Mouse (Mus musculus) neural tube, embryonic 15.5 days (tissue): ENCODE measurements around the gene Catip. TPM values are rescaled to one million over a fixed set of nuclear protein-coding genes. Genes with fewer than 3 reads are reported as not detected.
"Not testable (repeated sequence)": the region's sequence is repeated elsewhere in the genome, so short reads cannot be mapped to it uniquely, and the experiment has no call there.

ENCODE experiments used
- ATAC-seq: fragments of 200-750 bp; cut with Nextera tagmentation; 2 replicates; pipeline ENCODE4 v1.8.0; 2017; ENCODE audit warnings: mild to moderate bottlenecking, moderate TSS enrichment, moderate library complexity; ENCODE audit not compliant: low FRiP score
- H3K27ac ChIP-seq: fragments of 300-500 bp; sonication (generic); replicated peaks from 2 replicates; pipeline ENCODE4 v1.5.1; 2015; ENCODE audit warnings: mild to moderate bottlenecking, inconsistent platforms
- H3K27me3 ChIP-seq: fragments of 300-500 bp; sonication (generic); replicated peaks from 2 replicates; pipeline ENCODE4 v1.6.1; 2015; ENCODE audit warnings: inconsistent platforms
- H3K36me3 ChIP-seq: fragments of 300-500 bp; sonication (generic); 2 replicates; pipeline ENCODE4 v1.6.1; 2015; ENCODE audit warnings: inconsistent platforms
- H3K4me1 ChIP-seq: fragments of 300-500 bp; sonication (generic); 2 replicates; pipeline ENCODE4 v1.6.1; 2015; ENCODE audit warnings: inconsistent platforms
- H3K4me2 ChIP-seq: fragments of 300-500 bp; sonication (generic); 2 replicates; pipeline ENCODE4 v1.6.1; 2015; ENCODE audit warnings: inconsistent platforms, mild to moderate bottlenecking, moderate library complexity
- H3K4me3 ChIP-seq: fragments of 300-500 bp; sonication (generic); replicated peaks from 2 replicates; pipeline ENCODE4 v1.5.1; 2015; ENCODE audit warnings: mild to moderate bottlenecking, inconsistent platforms
- H3K9ac ChIP-seq: fragments of 300-500 bp; sonication (generic); replicated peaks from 2 replicates; pipeline ENCODE4 v1.6.1; 2015; ENCODE audit warnings: mild to moderate bottlenecking, inconsistent platforms
- H3K9me3 ChIP-seq: fragments of 300-500 bp; sonication (generic); replicated peaks from 2 replicates; pipeline ENCODE4 v1.6.1; 2016; ENCODE audit warnings: inconsistent platforms
- WGBS: fragments of 180-500 bp; shearing (Covaris S2); methylation state at CpG from one replicate; pipeline ENCODE4 v1.1.7; 2015; ENCODE audit warnings: mixed read lengths; 5-methylcytosine and 5-hydroxymethylcytosine counted together
- polyA plus RNA-seq: library from polyadenylated mRNA; unstranded; fragments of >200 nt; fragmentation: Nextera tagmentation; extraction: Ambion mirVana; gene quantifications from 2 replicates; pipeline ENCODE4 v1.2.1, GENCODE M21; 2015

Gene Catip
- 1.1 and 1.4 TPM in 2 replicates for polyA plus RNA-seq

DNA sequence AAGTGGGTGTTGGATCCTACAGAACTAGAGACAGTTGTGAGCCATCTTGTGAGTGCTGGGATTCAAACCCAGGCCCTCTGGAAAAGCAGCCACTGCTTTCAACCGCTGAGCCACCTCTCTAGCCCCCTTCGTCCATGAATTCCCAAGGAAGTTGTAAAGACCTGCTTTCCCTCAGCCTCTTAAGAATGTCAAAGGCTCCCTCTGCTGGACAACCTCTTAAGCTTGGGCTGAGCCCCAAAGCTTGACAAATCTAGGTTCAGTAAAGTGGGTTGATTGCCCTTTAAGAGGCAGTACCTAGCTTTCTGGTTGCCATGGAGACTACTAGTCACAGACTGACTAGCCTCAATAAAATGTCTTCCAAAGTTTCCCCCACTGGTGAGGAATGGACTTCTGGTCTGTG lies at the start of gene Catip:
Gene Catip, plus strand, starts transcription at position 297 of the 400 bp plus-strand sequence.
- H3K9ac ChIP-seq = no peak within 1 kb of the TSS
- H3K36me3 ChIP-seq = no peaks in the 10 kb centered on the region
- whole genome bisulfite sequencing = 0% methylated on average over 2 of the region's 2 CpGs
- peak within 1 kb of the TSS; percentile 11; the same call in 1 of the 2 replicates for H3K4me2 ChIP-seq
- peak; percentile 75 for ATAC-seq
- H3K27ac ChIP-seq = no peak within 1 kb of the TSS
- H3K4me1 ChIP-seq = peaks cover 5% of the 10 kb centered on the region; the same call in 1 of the 2 replicates
- H3K4me3 ChIP-seq = no peak within 1 kb of the TSS
- no peaks in the 10 kb centered on the region for H3K9me3 ChIP-seq
- no peaks in the 10 kb centered on the region for H3K27me3 ChIP-seq

DNA sequence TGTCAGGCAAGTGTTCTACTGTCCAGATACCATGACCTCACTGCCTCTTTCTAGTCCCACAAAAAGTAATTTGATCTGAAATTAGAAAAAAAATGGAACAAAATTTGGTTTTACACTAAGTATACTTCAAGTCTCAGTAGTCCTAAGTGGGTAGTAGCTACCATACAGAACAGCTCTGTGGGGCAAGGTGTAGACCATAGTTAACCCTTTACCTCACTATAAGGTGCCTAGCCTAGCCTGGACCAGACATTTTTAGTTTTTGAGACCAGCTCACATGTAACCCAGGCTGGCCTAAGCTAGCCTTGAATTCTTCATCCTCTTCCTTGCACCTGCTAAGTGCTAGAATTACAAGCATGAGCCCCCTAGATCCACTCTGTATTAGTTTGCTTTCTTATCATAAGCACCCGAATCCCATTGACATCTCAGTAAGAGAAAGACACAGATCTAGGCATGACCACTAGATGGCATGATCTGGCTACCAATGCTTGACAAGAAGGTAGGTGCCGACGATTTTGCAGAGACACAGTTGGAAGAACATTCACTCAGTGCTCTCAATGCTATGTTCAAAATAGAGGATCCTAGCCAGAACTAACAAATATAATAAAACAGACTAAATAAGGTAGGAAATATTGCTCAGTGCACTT lies 48.7 kb upstream of the Catip start:
- Histone ChIP-seq H3K36me3 (no peaks in the 10 kb centered on the region), H3K4me1 (no peaks in the 10 kb centered on the region), H3K27ac (no peak overlapping the region), H3K27me3 (no peaks in the 10 kb centered on the region), H3K9me3 (no peaks in the 10 kb centered on the region), H3K9ac (no peak overlapping the region), H3K4me3 (no peak overlapping the region), H3K4me2 (no peak overlapping the region)
- peak; percentile 57; the same call in 1 of the 2 replicates for ATAC-seq
- 2% methylated on average over 3 of the region's 3 CpGs for WGBS

DNA sequence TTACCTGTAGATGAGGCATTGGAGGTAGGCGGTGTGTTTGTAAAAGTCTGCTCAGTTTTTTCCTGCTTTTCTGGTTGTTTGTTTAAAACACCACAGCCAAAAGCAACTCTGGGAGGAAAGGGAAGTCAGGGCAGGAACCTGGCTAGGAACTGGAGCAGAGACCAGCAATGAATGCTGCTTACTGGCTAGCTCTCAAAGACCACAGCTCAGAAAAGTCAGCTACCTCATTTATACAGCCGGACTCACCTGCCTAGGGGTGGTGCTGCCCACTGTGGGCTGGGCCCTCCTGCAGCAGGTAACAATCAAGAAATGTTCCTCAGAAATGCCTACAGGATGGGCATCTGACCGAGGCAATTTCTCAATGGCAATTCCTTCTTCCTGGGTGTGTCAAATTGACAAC lies 47.1 kb upstream of the Catip start:
- H3K27ac ChIP-seq = no peak overlapping the region
- ATAC-seq = no peak
- H3K4me2 ChIP-seq = no peak overlapping the region
- H3K9ac ChIP-seq = no peak overlapping the region
- H3K27me3 ChIP-seq = no peaks in the 10 kb centered on the region
- H3K4me1 ChIP-seq = no peaks in the 10 kb centered on the region
- H3K36me3 ChIP-seq = no peaks in the 10 kb centered on the region
- WGBS = 94% methylated on average over 3 of the region's 3 CpGs
- H3K4me3 ChIP-seq = no peak overlapping the region
- no peaks in the 10 kb centered on the region for H3K9me3 ChIP-seq

DNA sequence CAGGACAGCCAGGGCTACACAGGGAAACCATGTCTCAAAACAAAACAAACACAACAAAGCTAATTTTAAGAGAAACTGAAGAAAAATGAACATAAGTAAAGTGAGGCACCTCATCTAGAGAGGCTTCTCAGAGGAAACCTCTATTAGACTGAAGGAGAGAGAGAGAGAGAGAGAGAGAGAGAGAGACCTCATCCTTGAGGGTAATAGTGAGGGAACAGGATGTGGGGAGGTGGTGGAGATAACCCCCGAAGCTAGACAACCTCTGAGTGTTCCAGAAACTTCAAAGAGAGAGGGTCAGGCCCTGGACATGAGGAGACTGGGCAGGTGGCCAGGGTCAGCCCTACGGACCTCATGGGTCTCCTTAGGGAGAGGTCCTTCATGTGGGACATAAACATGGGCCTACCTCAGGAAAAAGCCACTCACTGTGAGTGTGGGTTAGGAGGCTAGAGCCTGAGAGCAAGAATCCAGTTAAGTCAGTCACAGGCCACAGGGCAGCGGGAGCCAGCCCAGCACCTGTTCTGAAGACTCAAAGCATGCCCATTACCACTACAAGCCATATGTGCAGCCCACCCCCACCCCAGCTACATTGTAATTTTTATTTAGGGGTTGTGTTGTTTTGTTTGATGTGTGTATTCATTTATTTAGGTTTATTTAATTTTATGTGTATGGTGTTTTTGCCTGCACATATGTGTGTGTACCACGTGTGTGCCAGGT lies 45.6 kb upstream of the Catip start:
- H3K4me1 ChIP-seq = no peaks in the 10 kb centered on the region
- WGBS = 85% methylated on average over 4 of the region's 4 CpGs

DNA sequence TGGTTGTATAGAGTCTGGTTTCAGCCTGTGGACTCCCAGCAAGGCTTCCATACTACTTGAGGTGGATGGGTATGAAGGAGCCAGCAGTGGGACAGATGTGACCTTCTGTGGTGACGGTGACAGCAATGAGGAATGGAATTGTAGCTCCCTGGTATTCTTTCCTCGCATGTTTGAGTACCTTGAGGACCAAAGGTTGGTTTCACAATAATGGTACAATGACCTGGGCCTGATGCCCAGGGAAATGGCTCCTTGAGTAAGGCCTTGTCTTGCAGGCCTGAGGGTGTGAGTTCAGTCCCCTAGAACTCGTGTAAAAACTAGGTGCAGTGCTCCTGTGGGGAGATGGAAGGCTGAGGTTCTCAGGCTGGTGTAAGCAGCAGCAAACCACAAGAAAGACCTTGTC lies 43.2 kb upstream of the Catip start:
- no peak overlapping the region for H3K9ac ChIP-seq
- WGBS = 94% methylated on average over 3 of the region's 3 CpGs

More for the DNA sequence above, 45.6 kb upstream of the Catip start:
- no peaks in the 10 kb centered on the region for H3K27me3 ChIP-seq
- no peaks in the 10 kb centered on the region for H3K36me3 ChIP-seq
- H3K27ac ChIP-seq = no peak overlapping the region
- no peak overlapping the region for H3K4me2 ChIP-seq
- no peak overlapping the region for H3K4me3 ChIP-seq
- H3K9ac ChIP-seq = no peak overlapping the region
- ATAC-seq = no peak
- no peaks in the 10 kb centered on the region for H3K9me3 ChIP-seq

DNA sequence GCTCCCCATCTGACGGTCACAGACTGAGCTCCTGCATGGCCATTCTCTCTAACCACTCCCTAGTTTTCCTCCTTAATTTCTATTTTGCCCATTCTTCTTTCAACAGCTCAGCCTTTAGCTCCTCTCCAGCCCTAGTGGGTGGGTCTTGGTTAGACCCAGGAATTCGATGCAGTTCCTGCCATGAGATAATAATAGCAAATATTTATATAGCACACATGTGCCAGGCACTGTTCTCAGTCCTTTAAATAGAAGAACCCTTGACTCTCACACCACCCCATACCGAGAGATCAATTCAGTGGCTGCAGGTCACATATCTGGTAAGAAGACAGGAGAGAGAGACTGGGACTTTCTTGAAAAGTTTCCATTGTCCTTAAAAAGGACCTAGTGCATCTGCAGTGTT lies 40.5 kb upstream of the Catip start:
- Histone ChIP-seq H3K9me3 (no peaks in the 10 kb centered on the region), H3K4me2 (no peak overlapping the region), H3K27me3 (no peaks in the 10 kb centered on the region), H3K27ac (no peak overlapping the region), H3K36me3 (no peaks in the 10 kb centered on the region), H3K9ac (no peak overlapping the region), H3K4me1 (no peaks in the 10 kb centered on the region), H3K4me3 (no peak overlapping the region)
- no peak for ATAC-seq
- 88% methylated on average over 3 of the region's 3 CpGs for WGBS

More for the DNA sequence above, 43.2 kb upstream of the Catip start:
- Histone ChIP-seq H3K36me3 (no peaks in the 10 kb centered on the region), H3K4me2 (no peak overlapping the region), H3K27me3 (no peaks in the 10 kb centered on the region), H3K4me1 (no peaks in the 10 kb centered on the region), H3K4me3 (no peak overlapping the region), H3K27ac (no peak overlapping the region), H3K9me3 (no peaks in the 10 kb centered on the region)
- no peak for ATAC-seq

DNA sequence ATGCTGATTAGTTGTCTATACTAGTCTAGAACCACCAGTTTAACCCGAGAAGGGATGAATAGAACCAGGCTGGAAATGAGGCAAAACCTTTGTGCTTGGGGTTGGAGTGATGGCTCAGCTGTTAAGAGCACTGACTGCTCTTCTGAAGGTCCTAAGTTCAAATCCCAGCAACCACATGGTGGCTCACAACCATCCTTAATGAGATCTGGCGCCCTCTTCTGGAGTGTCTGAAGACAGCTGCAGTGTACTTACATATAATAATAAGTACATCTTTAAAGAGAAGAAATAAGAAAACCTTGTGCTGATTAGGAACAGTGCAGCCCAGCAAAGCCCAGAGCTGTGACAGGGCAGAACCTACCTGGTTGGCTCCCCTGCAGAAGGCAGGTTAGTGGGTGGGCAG lies 35.0 kb upstream of the Catip start:
- H3K4me3 ChIP-seq, H3K27ac ChIP-seq, H3K4me2 ChIP-seq, H3K36me3 ChIP-seq, H3K4me1 ChIP-seq, H3K9ac ChIP-seq, H3K27me3 ChIP-seq, ATAC-seq, H3K9me3 ChIP-seq: not testable (repeated sequence)
- WGBS = 78% methylated on average over 2 of the region's 2 CpGs

DNA sequence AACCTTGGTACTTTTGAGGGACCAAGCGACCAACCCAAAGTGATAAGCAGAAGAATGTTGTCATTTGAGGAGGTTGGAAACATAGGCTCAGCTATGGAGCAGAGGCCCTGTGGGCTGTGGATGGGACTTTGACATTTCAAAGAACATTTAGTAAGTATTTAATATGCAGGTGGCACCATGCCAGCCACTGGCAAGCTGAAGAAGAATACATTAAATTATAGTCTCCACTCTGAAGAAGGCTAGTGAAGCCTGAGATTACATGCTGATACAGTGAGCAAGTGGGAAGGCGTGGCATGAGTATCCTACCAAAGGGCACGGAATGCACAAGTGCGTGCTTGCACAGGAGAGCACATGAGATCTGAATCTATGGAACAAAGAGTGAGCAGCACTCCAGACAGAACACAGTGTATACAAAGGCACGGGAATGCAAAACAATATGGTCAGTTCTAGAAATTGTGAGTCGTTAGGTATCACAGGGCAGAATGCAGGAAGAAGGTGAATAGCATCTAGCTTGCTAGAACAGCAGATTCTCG lies 31.9 kb upstream of the Catip start:
- Histone ChIP-seq H3K4me2 (no peak overlapping the region), H3K36me3 (no peaks in the 10 kb centered on the region; the same call in 1 of the 2 replicates), H3K27me3 (no peaks in the 10 kb centered on the region), H3K27ac (0 out of 2 replicates have a peak overlapping the region, but pooled peaks have one; percentile 30), H3K9me3 (no peaks in the 10 kb centered on the region), H3K9ac (no peak overlapping the region), H3K4me3 (no peak overlapping the region), H3K4me1 (peaks cover 18% of the 10 kb centered on the region)
- 80% methylated on average over 7 of the region's 7 CpGs for WGBS
- no peak for ATAC-seq

DNA sequence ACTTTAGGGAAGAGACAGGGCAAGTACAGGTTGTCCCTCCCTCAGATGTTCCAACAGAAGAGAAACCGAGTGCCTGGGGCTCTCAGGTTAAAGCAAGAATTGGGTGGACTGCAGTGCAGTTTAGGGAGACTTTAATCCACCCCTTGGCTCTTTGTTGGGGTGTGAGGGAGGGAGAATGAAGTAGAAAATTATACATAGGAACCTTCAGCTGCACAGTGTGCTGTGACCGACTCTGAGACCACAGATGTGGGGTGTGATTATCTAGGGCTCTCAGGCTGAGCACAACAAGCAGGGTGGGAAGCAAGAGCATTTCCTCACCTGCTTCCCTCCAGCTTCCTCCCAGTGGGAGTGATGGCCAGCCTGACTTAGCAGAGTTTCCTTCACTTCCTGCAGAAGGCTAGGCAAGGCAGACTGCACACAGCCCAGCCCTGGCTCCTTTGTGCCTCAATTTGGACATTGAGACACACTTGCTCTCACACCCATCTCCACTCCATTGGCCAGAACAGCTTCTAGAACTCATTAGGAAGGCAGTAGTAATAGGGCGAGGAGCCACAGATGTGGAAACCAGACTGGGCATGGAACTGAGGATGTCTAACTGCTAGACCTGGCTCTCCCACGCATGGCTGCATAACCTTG lies 30.7 kb upstream of the Catip start:
- Histone ChIP-seq H3K4me1 (peaks cover 18% of the 10 kb centered on the region), H3K9ac (no peak overlapping the region), H3K9me3 (no peaks in the 10 kb centered on the region), H3K36me3 (no peaks in the 10 kb centered on the region; the same call in 1 of the 2 replicates), H3K27ac (0 out of 2 replicates have a peak overlapping the region, but pooled peaks have one; percentile 83), H3K27me3 (no peaks in the 10 kb centered on the region), H3K4me2 (no peak overlapping the region), H3K4me3 (no peak overlapping the region)
- no peak for ATAC-seq
- WGBS = 82% methylated on average over 4 of the region's 4 CpGs

DNA sequence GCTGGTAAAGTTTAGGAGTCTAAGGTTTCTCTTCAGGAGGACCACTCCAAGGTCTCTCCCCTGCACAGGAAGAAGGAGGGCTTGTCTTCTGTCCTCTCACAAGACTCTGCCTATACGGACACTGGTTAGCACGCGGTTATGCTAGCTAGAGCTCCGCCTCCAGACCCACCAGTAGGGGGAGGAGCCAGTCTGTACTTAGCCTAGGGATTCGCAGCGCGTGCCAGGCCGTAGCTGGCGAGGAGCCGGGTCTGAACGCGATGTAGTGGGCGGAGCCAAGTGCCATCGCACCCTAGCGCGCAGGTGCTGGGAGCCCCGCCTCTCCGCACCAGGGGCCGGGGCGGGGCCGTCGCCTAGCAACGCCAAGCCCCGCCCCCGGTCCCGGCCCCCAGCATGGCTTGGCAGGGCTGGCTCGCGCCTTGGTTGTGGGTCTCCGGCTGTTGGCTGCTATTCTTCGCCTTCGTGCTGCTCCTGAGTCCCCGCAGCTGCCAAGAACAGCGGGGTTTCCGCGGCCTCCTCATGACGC lies 29.6 kb upstream of the Catip start:
- ATAC-seq = peak; percentile 95
- WGBS = under 1% methylated on average over 36 of the region's 36 CpGs

DNA sequence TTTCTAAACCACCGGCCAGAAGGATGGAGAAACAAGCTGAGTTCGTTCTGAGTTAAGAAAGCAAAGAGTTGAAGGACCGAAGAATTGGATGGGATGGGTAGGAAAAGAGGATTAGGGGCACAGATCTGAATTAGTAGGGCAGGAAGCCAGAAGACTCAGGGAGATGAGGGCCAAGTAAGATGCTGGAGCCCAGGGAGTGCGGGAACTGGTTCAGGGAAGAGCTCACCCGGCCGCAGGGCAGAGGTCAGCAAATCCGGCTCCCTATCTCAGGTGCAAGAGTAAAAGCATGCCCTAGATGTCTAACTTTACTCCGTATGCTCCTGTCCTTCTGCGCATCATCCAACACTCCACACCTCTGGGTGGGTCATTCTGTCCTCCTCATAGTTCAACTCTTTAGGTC lies 29.0 kb upstream of the Catip start:
- Histone ChIP-seq H3K4me2 (peak overlapping the region; percentile 87), H3K9me3 (no peaks in the 10 kb centered on the region), H3K9ac (peak overlapping the region; percentile 60), H3K27ac (peak overlapping the region; percentile 83), H3K4me1 (peaks cover 18% of the 10 kb centered on the region), H3K4me3 (peak overlapping the region; percentile 57), H3K27me3 (no peaks in the 10 kb centered on the region), H3K36me3 (no peaks in the 10 kb centered on the region; the same call in 1 of the 2 replicates)
- WGBS = 5% methylated on average over 9 of the region's 9 CpGs
- ATAC-seq = peak; percentile 11; the same call in 1 of the 2 replicates

More for the DNA sequence above, 29.6 kb upstream of the Catip start:
- Histone ChIP-seq H3K27ac (peak overlapping the region; percentile 83), H3K9me3 (no peaks in the 10 kb centered on the region), H3K4me2 (peak overlapping the region; percentile 87), H3K36me3 (no peaks in the 10 kb centered on the region; the same call in 1 of the 2 replicates), H3K27me3 (no peaks in the 10 kb centered on the region), H3K9ac (peak overlapping the region; percentile 60), H3K4me3 (peak overlapping the region; percentile 57), H3K4me1 (peaks cover 18% of the 10 kb centered on the region)
